Comparison of ENCODE assay signal across 8 mouse cellular contexts in the genomic region with DNA sequence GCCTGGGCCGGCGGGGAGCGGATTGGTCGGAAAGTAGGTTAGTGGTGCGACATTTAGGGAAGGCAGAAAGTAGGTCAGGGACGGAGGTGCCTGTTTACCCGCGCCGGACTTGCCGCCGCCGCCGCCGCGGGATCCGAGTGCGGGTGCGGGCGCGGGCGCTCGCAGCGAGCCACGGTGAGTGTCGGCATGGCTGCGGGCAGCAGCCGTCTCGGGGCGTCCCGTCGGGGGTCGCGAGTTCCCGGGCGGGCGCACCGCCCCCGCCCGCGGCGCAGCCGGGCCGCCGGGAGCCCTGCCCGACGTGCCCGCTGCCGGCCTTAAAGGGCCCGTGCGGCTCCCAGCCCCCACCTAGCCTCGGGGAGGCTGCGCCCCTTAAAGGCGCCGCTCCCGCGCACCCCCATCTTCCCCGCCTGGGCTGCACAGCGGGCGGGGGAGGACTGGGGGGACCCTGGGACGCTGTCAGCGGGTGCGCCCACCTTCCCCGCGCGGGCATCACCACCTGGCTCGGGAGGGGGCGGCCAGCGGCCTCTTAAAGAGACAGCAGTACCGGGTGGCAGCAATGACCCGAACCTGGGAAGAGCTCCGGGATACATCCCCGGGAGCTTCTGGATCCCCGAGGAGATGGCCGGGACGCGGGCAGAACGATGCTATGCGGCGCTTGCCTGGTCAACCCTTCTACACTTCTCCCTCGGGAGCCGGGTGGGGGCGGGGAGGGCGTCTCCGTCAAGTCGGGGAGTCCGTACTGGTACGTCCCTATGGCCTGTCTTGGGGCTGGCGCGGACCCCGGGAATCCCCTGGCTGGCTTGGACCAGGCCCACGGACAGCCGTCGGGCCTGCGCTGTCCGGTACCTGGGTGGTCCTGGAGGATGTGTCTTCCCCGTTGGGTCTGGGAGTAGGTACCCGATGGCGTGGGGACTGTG. TPM values are rescaled to one million over a fixed set of nuclear protein-coding genes. Genes with fewer than 3 reads are reported as not detected.
DNase-seq lines count a peak whose midpoint lies in the region; ATAC-seq lines count a peak whose summit lies in the region.

No protein-coding gene starts in this region.

- H3K9ac ChIP-seq in embryonic facial prominence, embryonic 14.5 days (ENCODE audit: low read depth, low read length), result peak overlapping the region; percentile 71
- peak overlapping the region; percentile 84 for H3K9ac ChIP-seq in heart, embryonic 16.5 days (ENCODE audit: low read length)
- H3K9ac ChIP-seq in liver, embryonic 15.5 days, result peak overlapping the region; percentile 30; the same call in 1 of the 2 replicates
- peak overlapping the region; percentile 72 for H3K9ac ChIP-seq in neural tube, embryonic 15.5 days (replicated peaks)

- peak; percentile 50 for ATAC-seq in embryonic facial prominence, embryonic 14.5 days (ENCODE audit: low read depth)
- ATAC-seq in heart, embryonic 16.5 days (replicated peaks; ENCODE audit: extremely low read depth, insufficient read depth, low FRiP score), result peak; percentile 72
- ATAC-seq in liver, embryonic 15.5 days (ENCODE audit: insufficient read depth), result peak; percentile 60
- peak; percentile 84 for ATAC-seq in neural tube, embryonic 15.5 days (ENCODE audit: low FRiP score)

- no peaks in the 10 kb centered on the region for H3K9me3 ChIP-seq in embryonic facial prominence, embryonic 14.5 days (ENCODE audit: control insufficient read depth, low read length)
- no peaks in the 10 kb centered on the region for H3K9me3 ChIP-seq in heart, embryonic 16.5 days (replicated peaks; ENCODE audit: control insufficient read depth, low read length)
- H3K9me3 ChIP-seq in liver, embryonic 15.5 days (replicated peaks), result no peaks in the 10 kb centered on the region
- H3K9me3 ChIP-seq in neural tube, embryonic 15.5 days (replicated peaks), result no peaks in the 10 kb centered on the region

- peaks cover 40% of the 10 kb centered on the region for H3K27me3 ChIP-seq in embryonic facial prominence, embryonic 14.5 days (replicated peaks; ENCODE audit: control insufficient read depth, insufficient read depth, low read length)
- peaks cover 11% of the 10 kb centered on the region for H3K27me3 ChIP-seq in heart, embryonic 16.5 days (ENCODE audit: control insufficient read depth, insufficient read depth, low read length)
- H3K27me3 ChIP-seq in liver, embryonic 15.5 days, result peaks cover 85% of the 10 kb centered on the region
- H3K27me3 ChIP-seq in neural tube, embryonic 15.5 days (replicated peaks), result peaks cover 37% of the 10 kb centered on the region

- WGBS in embryonic facial prominence, embryonic 14.5 days, result under 1% methylated on average over 32 of the region's 98 CpGs
- under 1% methylated on average over 98 of the region's 98 CpGs for WGBS in heart, embryonic 16.5 days
- under 1% methylated on average over 97 of the region's 98 CpGs for whole genome bisulfite sequencing in liver, embryonic 15.5 days (ENCODE audit: insufficient replicate concordance)
- under 1% methylated on average over 84 of the region's 98 CpGs for WGBS in neural tube, embryonic 15.5 days

- H3K36me3 ChIP-seq in embryonic facial prominence, embryonic 14.5 days (ENCODE audit: control insufficient read depth, insufficient read depth, low read length), result no peaks in the 10 kb centered on the region
- H3K36me3 ChIP-seq in heart, embryonic 16.5 days (ENCODE audit: control insufficient read depth, insufficient read depth), result no peaks in the 10 kb centered on the region
- no peaks in the 10 kb centered on the region for H3K36me3 ChIP-seq in liver, embryonic 15.5 days (replicated peaks)
- no peaks in the 10 kb centered on the region for H3K36me3 ChIP-seq in neural tube, embryonic 15.5 days

- H3K4me2 ChIP-seq in embryonic facial prominence, embryonic 14.5 days (ENCODE audit: low read depth, low read length), result peak overlapping the region; percentile 81
- H3K4me2 ChIP-seq in heart, embryonic 16.5 days (ENCODE audit: low read depth, low read length), result peak overlapping the region; percentile 96
- peak overlapping the region; percentile 69 for H3K4me2 ChIP-seq in liver, embryonic 15.5 days
- peak overlapping the region; percentile 81 for H3K4me2 ChIP-seq in neural tube, embryonic 15.5 days

- peaks cover 13% of the 10 kb centered on the region for H3K4me1 ChIP-seq in embryonic facial prominence, embryonic 14.5 days (ENCODE audit: control insufficient read depth, insufficient read depth, low read length)
- H3K4me1 ChIP-seq in heart, embryonic 16.5 days (ENCODE audit: control insufficient read depth, insufficient read depth, low read length), result peaks cover 11% of the 10 kb centered on the region
- peaks cover 8% of the 10 kb centered on the region; the same call in 1 of the 2 replicates for H3K4me1 ChIP-seq in liver, embryonic 15.5 days (replicated peaks)
- peaks cover 37% of the 10 kb centered on the region for H3K4me1 ChIP-seq in neural tube, embryonic 15.5 days

- peak; percentile 49 to 50 for DNase-seq in CD8-positive naive resting alpha-beta T cell, adult 2 months (ENCODE audit: low read depth in 2 of 2, low spot score in 2 of 2)
- peak; percentile 53 for DNase-seq in adrenal gland, adult 8-10 months
- no peak for DNase-seq in embryonic facial prominence, embryonic 14.5 days (ENCODE audit: low spot score)
- peak; percentile 60 to 71 for DNase-seq in layer of hippocampus, adult 18-20 months (ENCODE audit: low spot score in 2 of 2)
- DNase-seq in urinary bladder, postnatal 14 days (ENCODE audit: low spot score), result peak; percentile 66

- H3K4me3 ChIP-seq in embryonic facial prominence, embryonic 14.5 days (ENCODE audit: low read depth, low read length), result peak overlapping the region; percentile 74
- peak overlapping the region; percentile 95 for H3K4me3 ChIP-seq in heart, embryonic 16.5 days (ENCODE audit: low read length)
- peak overlapping the region; percentile 63 for H3K4me3 ChIP-seq in liver, embryonic 15.5 days (replicated peaks)
- H3K4me3 ChIP-seq in neural tube, embryonic 15.5 days (replicated peaks), result peak overlapping the region; percentile 87

- H3K27ac ChIP-seq in embryonic facial prominence, embryonic 14.5 days (replicated peaks; ENCODE audit: low read depth, low read length), result no peak overlapping the region; the same call in 1 of the 2 replicates
- H3K27ac ChIP-seq in heart, embryonic 16.5 days (ENCODE audit: low read length), result peak overlapping the region; percentile 86
- peak overlapping the region; percentile 48; the same call in 1 of the 2 replicates for H3K27ac ChIP-seq in liver, embryonic 15.5 days (replicated peaks)
- H3K27ac ChIP-seq in neural tube, embryonic 15.5 days (replicated peaks), result peak overlapping the region; percentile 94

RNA-seq across cellular contexts. Expression of gene Arntl, which starts 0.5 kb away (rescaled TPM):
- 10 to 100 TPM in 3 of 4 experiments, 1 to 10 TPM in 1; 9.9 to 16.1 (median 11.2) TPM for total RNA-seq in adrenal gland, adult 8-10 months (2022)
- 8.5 and 9.6 TPM in 2 replicates for polyA plus RNA-seq in embryonic facial prominence, embryonic 14.5 days (2014; fragmentation: Nextera tagmentation; extraction: Ambion mirVana)
- polyA plus RNA-seq in heart, embryonic 16.5 days (2015; fragmentation: Nextera tagmentation; extraction: Ambion mirVana), result 11.0 and 12.4 TPM in 2 replicates
- total RNA-seq in layer of hippocampus, adult 18-20 months (2021), result 10 to 100 TPM; 40.1 TPM
- 6.7 and 7.1 TPM in 2 replicates for polyA plus RNA-seq in liver, embryonic 15.5 days (2015; fragmentation: Nextera tagmentation; extraction: Ambion mirVana)
- 14.4 and 17.7 TPM in 2 replicates for polyA plus RNA-seq in neural tube, embryonic 15.5 days (2015; fragmentation: Nextera tagmentation; extraction: Ambion mirVana)

Comparison
In these comparisons a context has a peak if more than half of its experiments do, and no peak if none do; other contexts are left out.
1. H3K9ac ChIP-seq: peak in every context shown above with its lines; median percentile 84 in heart, embryonic 16.5 days; 72 in neural tube, embryonic 15.5 days; 71 in embryonic facial prominence, embryonic 14.5 days; 30 in liver, embryonic 15.5 days.